Mouse (Mus musculus) urinary bladder, postnatal 36 days (tissue): ENCODE results near the gene Btbd10.

Source experiments
- DNase-seq, 2 experiments: peaks; one replicate each; pipeline ENCODE4 v3.0.0; 2022; ENCODE audit warnings: low spot score in 2 of 2, mixed read lengths in 1 of 2

The Btbd10 gene

GRCm38 (mm10) chr7:113368746-113369619 is at the start of gene Btbd10:
Gene Btbd10 (minus strand): TSS chr7:113369392.
- peak; percentile 97 for DNase-seq

- DNase-seq = no peak
These were observed 47.3 kb upstream of the Btbd10 start for GRCm38 (mm10) chr7:113416536-113416935.

DNA sequence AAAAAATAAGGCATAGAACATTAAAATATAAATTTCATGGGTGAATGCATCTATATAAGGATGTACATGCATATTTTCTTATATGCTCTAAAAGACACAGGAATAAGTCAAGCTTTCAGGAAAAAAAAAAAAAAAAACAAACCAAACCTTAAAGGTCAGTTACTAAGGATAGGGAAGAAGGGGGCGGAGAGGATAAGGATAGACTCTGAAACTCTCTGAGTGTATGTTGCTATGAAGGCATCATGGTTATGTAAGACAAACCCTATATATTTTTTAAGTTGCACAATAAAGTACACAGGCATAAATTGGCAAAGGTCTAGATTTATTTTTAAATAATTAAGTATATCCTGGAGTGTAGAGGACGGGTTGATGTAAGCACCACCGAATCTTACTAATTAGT is 46.1 kb upstream of the Btbd10 start:
- no peak for DNase-seq

- DNase-seq = no peak
These were observed 39.5 kb upstream of the Btbd10 start for GRCm38 (mm10) chr7:113408712-113409111.

- DNase-seq = no peak
These were observed 28.9 kb upstream of the Btbd10 start for GRCm38 (mm10) chr7:113398083-113398482.

DNA sequence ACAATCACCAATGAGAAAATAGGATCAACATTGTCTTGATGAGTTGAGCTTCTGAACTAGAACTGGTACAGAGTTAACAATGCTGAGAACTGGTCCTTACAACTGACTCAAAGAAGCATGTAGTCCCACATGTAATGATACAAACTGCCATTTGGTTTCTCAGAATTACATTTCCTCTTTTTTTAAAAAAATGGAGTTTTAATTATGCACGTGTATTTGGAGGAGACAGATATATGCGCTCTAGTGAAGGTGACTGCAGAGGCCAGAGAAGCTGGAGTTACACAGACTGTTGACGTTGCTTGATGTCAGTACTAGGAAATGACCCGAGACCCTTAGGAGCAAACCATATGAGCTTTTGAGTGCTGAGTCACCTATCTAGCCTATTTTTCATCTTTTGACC is 27.5 kb upstream of the Btbd10 start:
- DNase-seq = no peak

- DNase-seq = no peak
These were observed 22.4 kb upstream of the Btbd10 start for GRCm38 (mm10) chr7:113391619-113392018.

- DNase-seq = no peak
These were observed 19.3 kb upstream of the Btbd10 start, which contains the start of gene Pth for GRCm38 (mm10) chr7:113388470-113388869. Gene Pth (minus strand): TSS chr7:113388570.

GRCm38 (mm10) chr7:113377875-113378658 is 8.9 kb upstream of the Btbd10 start:
- peak; percentile 66 to 77 for DNase-seq

GRCm38 (mm10) chr7:113372682-113373081 is 3.5 kb upstream of the Btbd10 start:
- DNase-seq = no peak

DNA sequence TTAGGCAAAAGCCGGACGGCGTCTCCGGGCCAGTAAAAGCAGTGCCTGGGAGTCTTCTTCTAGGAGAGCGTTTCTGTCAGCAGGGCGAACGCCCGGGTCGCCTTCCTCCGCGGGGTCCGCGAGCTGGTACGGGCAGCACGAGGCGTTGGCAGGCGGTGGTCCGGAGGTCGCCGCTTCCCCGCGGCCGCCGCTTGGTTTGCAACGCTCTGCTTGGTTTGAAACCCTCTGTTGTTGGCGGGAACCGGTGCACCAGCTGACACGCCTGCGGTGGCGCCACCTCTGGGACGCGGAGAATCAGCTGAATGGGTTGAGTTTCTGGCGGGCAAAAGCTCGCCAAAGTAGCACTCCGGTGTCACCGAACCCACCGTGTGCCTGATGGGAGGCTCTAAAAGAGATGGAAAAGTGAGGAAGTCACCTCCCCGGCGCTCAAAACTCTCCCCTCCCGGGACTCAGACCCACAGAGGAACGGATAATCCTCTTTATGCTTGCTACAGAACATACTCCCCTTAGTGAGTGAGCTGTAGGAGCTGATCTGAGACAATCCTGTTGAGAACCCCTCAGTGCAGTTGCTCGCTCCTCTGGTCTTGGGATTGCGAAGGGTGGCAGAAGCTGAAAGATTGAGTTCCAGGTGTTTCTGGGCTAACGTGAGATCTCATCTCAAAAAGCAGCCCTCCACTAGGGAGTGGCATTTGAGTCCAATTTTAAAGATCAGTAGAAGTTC is 588 bp upstream of the Btbd10 start:
- peak; percentile 76 to 77 for DNase-seq

- DNase-seq = no peak
These were observed 1.8 kb downstream of the Btbd10 start for GRCm38 (mm10) chr7:113367440-113367839.

GRCm38 (mm10) chr7:113349089-113349488 is 20.1 kb downstream of the Btbd10 start:
- DNase-seq = no peak

DNA sequence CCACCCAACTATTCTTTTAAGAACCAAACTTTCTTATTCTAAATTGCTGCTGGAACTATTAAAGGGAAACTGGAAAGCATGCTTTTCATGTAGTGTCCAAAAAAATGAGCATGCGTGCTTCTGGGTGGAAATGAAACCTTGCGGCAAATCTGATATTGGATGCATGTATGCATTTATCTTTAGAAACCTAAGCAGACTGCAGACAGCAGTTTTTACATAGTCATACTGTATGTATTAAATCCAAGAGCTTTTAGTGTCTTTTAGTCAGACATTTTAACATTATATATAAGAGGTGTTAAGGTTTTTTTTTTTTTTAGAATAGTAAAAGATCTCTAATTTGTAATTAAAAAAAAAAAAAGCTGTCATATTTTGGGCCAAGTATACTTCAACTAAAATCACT is 21.5 kb downstream of the Btbd10 start:
- DNase-seq = no peak

- no peak for DNase-seq
These were observed 21.9 kb downstream of the Btbd10 start for GRCm38 (mm10) chr7:113347271-113347670.

GRCm38 (mm10) chr7:113335250-113335649 is 33.9 kb downstream of the Btbd10 start:
- DNase-seq = no peak

GRCm38 (mm10) chr7:113334036-113334435 is 35.2 kb downstream of the Btbd10 start:
- DNase-seq = no peak

GRCm38 (mm10) chr7:113320128-113320527 is 49.1 kb downstream of the Btbd10 start:
- DNase-seq = no peak

DNA sequence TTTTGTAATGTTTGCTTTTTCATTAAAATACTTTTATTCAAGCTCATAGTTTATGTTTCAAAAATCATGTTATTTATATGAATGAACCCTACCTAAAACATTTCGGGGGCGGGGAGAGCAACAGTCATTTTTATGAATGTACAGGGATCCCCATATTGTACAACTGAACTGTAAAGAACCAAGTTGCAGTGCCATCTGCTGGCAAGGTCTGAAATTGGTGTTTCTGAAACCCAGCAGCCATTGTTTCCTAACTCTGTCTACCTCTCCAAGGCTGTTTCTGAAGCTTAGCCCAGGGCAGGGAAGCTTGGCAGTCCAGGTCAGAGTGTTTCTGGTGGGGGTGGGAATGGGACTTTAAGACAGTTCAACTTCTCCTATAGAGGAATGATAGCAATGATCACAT is 57.4 kb downstream of the Btbd10 start:
- peak; percentile 32 to 48 for DNase-seq

- DNase-seq = no peak
These were observed 59.1 kb downstream of the Btbd10 start for GRCm38 (mm10) chr7:113310136-113310535.

DNA sequence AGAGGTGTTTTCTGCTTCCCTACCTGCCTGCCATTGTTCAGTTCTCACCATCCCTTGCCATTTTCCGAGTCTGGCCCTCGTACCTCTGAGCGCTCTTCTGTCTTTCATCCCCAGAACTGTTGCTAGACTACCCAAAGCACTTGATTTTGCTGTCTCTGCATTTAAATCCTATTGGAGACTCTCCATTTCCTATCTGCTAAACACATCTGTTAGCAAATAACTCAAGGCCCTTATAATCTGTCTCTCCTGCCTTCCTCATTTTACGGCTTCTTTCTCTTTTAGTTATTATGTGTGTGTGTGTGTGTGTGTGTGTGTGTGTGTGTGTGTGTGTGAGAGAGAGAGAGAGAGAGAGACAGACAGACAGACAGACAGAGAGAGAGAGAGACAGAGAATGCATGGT is 71.4 kb downstream of the Btbd10 start:
- DNase-seq = no peak
